Mouse (Mus musculus) CD4-positive, CD25-positive, alpha-beta regulatory T cell, adult 9 weeks (primary cell): ENCODE measurements around the gene Wdr83. TPM values are rescaled to one million over a fixed set of nuclear protein-coding genes. Genes with fewer than 3 reads are reported as not detected.

Experiments used
- polyA plus RNA-seq: library from polyadenylated mRNA; unstranded; fragments of 100-300 nt; shearing (Covaris generic); gene quantifications from one replicate; pipeline ENCODE4 v1.2.1, GENCODE M21; 2017

Gene Wdr83
- polyA plus RNA-seq, result 46.6 TPM

DNA sequence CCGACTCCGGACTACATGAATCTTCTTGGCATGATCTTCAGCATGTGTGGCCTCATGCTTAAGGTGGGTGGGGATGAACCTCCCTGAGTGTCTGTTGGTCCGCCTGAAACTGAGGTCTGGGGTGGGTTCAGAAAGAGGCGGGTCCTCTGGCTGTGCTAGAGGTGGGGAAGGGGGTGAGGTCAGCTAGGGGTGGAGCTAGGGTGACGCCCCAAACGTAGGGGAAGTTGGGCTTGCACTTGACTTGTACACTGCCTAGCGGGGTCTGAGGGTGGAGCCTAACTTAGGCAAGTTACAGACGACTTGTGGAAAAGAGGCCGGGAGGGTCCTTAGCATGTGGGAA is at the start of gene Wdr83:
Wdr83 (minus strand) TSS at position 91 of the 340 bp plus-strand sequence.

DNA sequence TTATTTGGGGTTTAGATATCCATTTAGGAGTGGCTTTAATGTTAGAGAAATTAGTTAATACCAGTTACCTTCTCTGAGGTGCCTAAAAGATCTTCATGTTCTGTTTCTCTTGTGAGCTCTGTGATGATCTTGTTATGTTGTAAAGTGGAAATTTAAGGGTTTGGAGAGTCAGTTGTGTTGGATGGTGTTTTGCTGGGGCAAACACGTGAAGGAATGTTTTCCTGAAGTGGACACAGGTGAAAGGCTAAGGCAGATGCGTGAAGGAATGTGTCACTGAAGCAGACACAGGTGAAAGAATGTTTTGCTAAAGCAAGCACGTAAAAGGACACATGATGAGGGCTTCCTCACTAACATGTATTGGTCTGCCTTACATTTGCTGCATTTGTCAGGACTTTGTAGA is 41.9 kb upstream of the Wdr83 start, which contains the start of gene Zfp791:
Zfp791 (minus strand) TSS at position 101 of the 400 bp plus-strand sequence.

DNA sequence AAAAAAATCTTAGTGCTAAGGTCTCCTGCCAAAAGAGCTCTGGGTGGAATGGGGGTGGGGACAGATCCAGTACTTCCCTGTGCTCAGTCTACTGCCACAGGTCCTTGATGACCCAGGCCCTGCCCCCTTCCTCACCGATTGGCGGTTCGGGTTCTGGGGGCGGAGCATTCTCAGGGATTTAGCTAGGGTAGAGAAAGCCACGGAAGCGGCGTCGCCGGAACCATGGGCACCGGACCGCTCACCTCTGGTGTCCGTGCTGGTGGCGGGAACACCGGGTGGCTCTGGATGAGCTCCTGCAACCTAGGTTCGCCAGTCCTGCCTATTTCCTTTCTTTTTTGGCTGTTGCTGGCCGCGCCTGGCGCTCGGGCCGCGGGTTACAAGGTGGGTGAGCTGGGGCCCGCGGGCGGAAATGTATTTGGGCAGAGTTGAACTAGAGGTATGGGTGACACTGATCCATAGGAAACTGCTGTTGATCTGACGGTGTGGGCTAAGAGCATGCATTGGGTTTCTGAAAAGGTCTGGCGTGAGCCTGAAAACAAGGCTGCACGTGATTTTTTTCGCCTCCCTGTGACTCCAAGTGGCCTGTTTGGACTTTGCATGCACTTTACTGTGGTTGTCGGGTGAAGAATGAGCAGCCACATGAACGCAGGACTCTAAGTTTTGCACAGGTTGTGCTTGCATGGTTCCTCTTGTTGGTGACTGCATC is 2.2 kb upstream of the Wdr83 start, which contains the start of gene Man2b1:
Man2b1 (plus strand) TSS at position 163 of the 706 bp plus-strand sequence.

DNA sequence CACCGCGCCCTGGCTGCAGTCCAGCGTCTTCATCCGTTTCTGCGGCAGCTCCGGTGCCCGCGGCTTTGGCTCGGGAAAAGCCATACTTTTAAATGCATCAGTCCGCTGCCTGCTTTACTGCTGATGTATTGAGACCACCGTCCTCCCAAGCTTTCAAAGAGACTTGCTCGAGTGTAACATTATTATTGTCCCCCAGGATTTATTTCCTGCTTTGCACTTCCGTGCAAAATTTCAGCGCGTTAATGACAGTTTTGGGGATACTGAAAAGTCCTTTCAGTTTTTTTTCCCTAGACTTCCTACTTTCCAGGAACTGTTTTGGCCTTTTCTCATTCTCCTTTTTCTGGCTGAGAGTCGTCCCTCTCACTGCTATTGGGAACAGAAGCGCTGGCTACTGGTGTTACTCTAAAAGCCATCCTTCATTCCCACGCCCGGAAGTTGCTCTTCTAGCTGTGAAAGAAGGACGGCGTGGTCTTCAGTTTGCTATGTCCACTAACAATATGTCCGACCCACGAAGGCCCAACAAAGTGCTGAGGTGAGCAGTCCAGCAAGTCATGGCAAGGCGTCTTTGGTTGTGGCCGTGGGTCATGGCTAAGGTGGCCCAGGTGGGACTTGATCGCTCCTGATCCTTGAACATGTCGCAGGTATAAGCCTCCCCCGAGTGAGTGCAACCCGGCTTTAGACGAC is 432 bp downstream of the Wdr83 start, which contains the start of gene Wdr83os:
Wdr83os (plus strand) TSS at position 209 of the 684 bp plus-strand sequence.

DNA sequence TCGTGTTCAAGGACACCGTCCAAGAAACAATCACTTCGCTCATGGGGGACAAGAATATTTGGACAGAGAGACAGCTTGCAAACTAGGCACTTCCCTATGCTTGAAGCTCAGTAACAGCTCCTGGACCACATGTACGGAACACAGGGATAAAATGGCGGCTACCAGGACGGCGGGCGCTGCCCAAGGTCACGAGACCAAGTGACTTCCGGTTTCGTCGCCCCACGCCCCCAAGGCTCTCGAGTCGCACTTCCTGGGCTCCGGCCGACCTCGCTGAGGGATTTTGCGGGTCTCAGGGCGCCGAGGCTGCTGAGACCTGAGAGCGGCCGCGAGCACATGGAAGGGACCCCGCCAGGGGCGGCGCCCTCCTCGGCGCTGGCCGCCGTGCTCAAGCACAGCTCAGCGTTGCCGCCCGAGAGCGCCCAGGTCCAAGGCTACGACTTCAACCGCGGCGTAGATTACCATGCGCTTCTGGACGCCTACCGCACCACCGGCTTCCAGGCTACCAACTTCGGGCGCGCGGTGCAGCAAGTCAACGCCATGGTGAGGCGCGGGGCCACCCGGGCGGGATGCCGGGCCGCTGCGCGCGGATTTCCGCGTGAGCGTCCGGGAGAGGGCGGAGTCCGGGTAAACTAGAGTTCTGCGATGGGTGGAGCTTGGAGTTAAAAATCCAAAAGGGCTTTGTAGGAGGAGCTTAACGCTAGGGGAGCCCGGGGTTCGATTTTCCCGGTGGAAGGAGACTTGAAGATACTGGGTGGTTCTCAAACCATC is 9.4 kb downstream of the Wdr83 start, which contains the start of gene Dhps:
Dhps (plus strand) TSS at position 244 of the 768 bp plus-strand sequence.

DNA sequence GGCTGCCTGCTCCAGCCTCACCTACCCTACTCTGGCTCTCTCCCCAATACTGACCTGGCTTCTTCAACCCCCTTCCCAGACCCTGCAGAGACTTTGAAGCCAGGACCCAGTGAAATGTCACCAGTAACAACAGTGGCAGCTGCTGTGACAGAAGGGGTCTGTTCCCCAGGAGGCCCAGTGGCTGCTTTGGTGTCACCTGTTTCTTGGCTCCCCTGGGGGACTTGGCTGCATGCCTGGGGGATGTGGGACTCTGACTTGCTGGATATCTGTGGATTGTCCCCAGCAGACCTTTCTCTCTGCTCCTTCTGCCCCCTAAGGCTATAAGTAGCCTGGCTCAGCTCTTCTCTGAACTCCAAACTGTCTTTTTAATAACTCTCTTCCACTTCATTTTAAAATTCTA is 13.1 kb downstream of the Wdr83 start, which contains the start of gene Gm5741:
Gm5741 (minus strand) TSS at position 1 of the 400 bp plus-strand sequence.

DNA sequence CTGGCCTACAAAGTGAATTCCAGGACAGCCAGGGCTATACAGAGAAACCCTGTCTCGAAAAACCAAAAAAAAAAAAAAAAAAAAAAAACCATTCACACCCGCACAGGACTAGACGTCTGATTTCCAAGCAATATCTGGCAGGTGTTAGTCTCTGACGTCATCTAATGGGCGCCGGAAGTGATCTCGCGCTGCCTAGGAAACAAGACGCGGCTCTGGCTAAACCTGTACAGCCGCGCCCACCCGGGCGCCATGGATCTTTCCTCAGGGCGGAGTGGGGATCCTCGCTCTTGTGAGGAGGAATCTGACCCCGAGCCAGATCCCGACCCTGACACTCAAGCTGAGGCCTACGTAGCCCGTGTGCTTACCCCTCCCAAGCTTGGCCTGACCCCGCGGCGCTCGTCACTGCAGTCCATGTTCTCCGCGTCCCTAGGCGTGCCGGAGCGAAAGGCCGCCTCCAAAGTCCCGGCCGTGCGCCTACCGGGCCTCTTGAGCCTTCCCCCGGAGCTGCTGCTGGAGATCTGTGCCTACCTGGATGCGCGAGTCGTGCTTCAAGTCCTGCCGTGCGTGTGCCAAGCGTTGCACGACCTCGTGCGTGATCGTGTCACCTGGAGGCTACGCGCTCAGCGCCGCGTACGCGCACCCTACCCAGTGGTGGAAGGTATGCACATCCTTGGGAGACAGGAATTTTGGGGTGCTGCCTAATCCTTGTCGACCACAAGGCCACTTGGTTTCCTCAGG is 21.1 kb downstream of the Wdr83 start, which contains the start of gene Fbxw9:
Fbxw9 (plus strand) TSS at position 177 of the 738 bp plus-strand sequence.

DNA sequence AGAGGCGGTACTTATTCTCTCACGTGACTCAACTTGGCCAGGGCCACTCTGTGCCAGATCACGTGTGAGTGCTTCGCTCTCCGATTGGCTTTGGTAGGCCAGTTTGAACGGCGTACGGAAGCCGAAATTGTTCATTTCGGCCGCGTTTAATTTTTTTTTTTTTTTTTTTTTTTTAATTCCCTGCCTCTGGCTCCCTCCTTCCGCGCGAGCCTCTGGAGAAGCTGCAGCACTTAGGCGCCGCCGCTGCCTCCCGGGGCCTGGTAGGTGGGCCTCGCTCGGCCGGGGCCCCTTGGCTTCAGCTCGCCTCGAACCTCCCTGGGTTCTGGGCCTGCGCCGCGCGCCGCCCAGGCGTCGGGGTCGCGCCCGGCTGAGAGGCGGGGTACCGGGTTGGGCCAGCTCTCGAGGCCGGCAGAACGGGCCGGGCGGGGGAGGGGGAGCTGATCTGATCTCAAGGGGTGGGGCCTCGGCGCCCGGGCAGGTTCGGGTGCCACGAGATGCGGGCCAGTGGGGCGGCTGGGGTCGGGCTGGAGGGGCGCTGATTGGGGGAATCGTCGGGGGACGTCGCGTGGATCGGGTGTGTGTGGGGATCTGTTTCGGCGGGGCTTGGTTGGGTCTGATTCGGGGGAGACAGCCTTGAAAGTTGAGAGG is 44.3 kb downstream of the Wdr83 start, which contains the start of gene Tnpo2:
Tnpo2 (plus strand) TSS at position 198 of the 648 bp plus-strand sequence.

DNA sequence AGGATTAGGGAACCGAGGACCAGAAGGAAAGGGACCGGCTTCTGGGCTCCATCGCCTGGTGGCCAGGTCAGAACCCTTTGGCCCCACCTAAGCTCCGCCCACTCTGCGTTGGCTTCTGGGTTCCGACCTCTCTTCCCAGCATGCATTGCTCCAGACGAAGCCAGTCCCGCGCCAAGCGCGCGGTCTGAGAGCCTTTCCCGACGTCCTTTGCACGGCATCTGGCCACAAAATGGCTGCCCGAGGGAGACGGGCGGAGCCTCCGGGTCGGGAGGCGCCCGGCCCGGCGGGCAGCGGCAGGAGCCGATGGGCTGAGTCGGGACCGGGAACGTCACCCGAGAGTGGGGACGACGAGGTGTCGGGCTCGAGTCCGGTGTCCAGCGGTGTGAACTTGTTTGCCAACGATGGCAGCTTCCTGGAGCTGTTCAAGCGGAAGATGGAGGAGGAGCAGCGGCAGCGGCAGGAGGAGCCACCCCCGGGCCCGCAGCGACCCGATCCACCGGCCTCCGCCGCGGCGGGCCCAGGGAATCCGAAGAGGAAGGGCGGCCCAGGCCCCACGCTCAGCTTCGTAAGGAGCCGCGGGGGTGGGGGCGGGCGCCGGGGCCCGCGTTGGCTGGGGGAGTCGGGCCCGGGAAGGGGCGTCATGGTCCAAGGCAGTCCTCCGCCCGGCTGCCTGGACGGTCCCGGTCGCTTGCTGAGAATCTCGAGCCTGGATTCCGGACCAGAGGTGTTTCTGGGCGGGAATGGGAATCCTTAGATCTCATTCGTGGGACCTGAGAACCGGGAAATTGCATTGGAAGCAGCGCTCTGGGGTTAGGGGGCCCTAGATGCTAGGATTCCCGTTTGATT is 54.2 kb downstream of the Wdr83 start, which contains the start of gene Trir:
Trir (plus strand) TSS at position 154 of the 846 bp plus-strand sequence.

DNA sequence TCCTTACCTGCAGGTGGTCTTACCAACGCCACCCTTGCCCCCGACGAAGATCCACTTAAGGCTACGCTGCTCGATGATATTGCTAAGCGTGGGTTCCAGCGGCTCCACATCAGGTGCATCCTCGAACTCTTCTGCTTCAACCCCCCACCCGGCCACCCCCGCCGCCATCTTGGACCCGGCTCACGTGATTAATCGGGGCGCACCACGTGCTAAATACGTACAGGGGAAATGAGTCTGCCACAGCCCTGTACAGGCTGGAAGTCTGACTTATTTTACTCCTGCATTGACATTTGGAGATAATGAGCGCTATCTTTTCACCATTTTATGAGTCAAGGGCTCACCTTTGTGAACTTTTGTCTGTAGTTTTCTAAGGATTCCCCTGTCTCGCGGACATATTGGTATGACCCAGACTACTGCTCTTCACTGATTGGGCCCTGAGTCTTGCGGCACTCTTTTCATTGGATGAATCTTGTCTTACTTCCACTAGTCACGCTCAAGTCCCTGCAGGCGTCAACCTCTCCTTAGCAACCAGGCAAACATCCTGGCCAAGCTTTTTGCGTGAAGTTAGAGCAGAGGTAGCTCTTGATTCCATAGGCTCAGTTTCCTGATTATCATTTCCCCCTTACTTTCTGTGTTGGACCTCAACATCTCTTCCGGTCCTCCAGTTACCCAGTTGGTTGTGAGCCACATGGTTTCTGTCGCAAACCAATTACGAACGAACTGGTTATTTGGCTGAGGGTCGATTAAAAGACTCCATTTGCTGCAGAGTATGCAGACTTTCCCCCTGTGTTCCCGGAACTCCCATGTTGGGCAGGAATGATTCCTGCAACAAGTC is 55.8 kb downstream of the Wdr83 start, which contains the start of gene Asna1:
Asna1 (minus strand) TSS at position 184 of the 835 bp plus-strand sequence.

Other genes with a start within 250 kb of the Wdr83 start
- 20.8 TPM for gene Gadd45gip1, start 249.8 kb downstream of the Wdr83 start, polyA plus RNA-seq
- gene Rad23a, start 240.6 kb downstream of the Wdr83 start, polyA plus RNA-seq, result 200 TPM
- gene Calr, start 234.4 kb downstream of the Wdr83 start, polyA plus RNA-seq, result 494 TPM
- 110 TPM for gene Farsa, start 224.3 kb downstream of the Wdr83 start, polyA plus RNA-seq
- gene Syce2, start 209.2 kb downstream of the Wdr83 start, polyA plus RNA-seq, result 7.1 TPM
- gene Gcdh, start 187.4 kb downstream of the Wdr83 start, polyA plus RNA-seq, result 38.4 TPM
- gene Klf1, start 179.4 kb downstream of the Wdr83 start, polyA plus RNA-seq, result 0.60 TPM
- gene Dnase2a, start 172.7 kb downstream of the Wdr83 start, polyA plus RNA-seq, result 22.3 TPM
- 1.3 TPM for gene Mast1, start 143.9 kb downstream of the Wdr83 start, polyA plus RNA-seq
- gene Rtbdn, start 134.3 kb downstream of the Wdr83 start, polyA plus RNA-seq, result not detected
- not detected for gene Gm49661, start 111.9 kb downstream of the Wdr83 start, polyA plus RNA-seq
- 233 TPM for gene Prdx2, start 111.7 kb downstream of the Wdr83 start, polyA plus RNA-seq
- 108 TPM for gene Rnaseh2a, start 111.5 kb downstream of the Wdr83 start, polyA plus RNA-seq
- 339 TPM for gene Junb, start 102.6 kb downstream of the Wdr83 start, polyA plus RNA-seq
- 4.4 TPM for gene Hook2, start 90.7 kb downstream of the Wdr83 start, polyA plus RNA-seq
- not detected for gene Best2, start 66.8 kb downstream of the Wdr83 start, polyA plus RNA-seq
- gene Asna1, start 56.0 kb downstream of the Wdr83 start, polyA plus RNA-seq, result 60.6 TPM
- 122 TPM for gene Trir, start 54.5 kb downstream of the Wdr83 start, polyA plus RNA-seq
- 51.4 TPM for gene Tnpo2, start 44.4 kb downstream of the Wdr83 start, polyA plus RNA-seq
- 10.1 TPM for gene Fbxw9, start 21.3 kb downstream of the Wdr83 start, polyA plus RNA-seq
- 2.5 TPM for gene Gm5741, start 13.3 kb downstream of the Wdr83 start, polyA plus RNA-seq
- 57.7 TPM for gene Dhps, start 9.5 kb downstream of the Wdr83 start, polyA plus RNA-seq
- 190 TPM for gene Wdr83os, start 566 bp downstream of the Wdr83 start, polyA plus RNA-seq
- gene Man2b1, start 2.0 kb upstream of the Wdr83 start, polyA plus RNA-seq, result 167 TPM
- gene Zfp791, start 41.8 kb upstream of the Wdr83 start, polyA plus RNA-seq, result not detected
- not detected for gene Cks1brt, start 70.6 kb upstream of the Wdr83 start, polyA plus RNA-seq
- gene Olfr371, start 144.7 kb upstream of the Wdr83 start, polyA plus RNA-seq, result not detected
- 29.8 TPM for gene Orc6, start 218.3 kb upstream of the Wdr83 start, polyA plus RNA-seq
- 120 TPM for gene Vps35, start 218.5 kb upstream of the Wdr83 start, polyA plus RNA-seq